Mouse (Mus musculus) liver, embryonic 14.5 days (tissue): ENCODE measurements around the gene Adamtsl3. TPM values are rescaled to one million over a fixed set of nuclear protein-coding genes. Genes with fewer than 3 reads are reported as not detected.

Experiments
- ATAC-seq: fragments of 200-750 bp; cut with Nextera tagmentation; 2 replicates; pipeline ENCODE4 v1.8.0; 2017; ENCODE audit warnings: moderate number of reproducible peaks, mild to moderate bottlenecking, moderate library complexity; ENCODE audit not compliant: insufficient read depth
- DNase-seq, 3 experiments: peaks; one replicate each; pipeline ENCODE4 v3.0.0-alpha.2; 2012 to 2013; ENCODE audit warnings: low read depth in 3 of 3, low spot score in 3 of 3
- H3K27ac ChIP-seq: fragments of 300-500 bp; sonication (generic); 2 replicates; pipeline ENCODE4 v1.5.1; 2014; ENCODE audit warnings: moderate library complexity, mild to moderate bottlenecking, control low read depth, inconsistent platforms
- H3K27me3 ChIP-seq: fragments of 300-500 bp; sonication (generic); 2 replicates; pipeline ENCODE4 v1.6.1; 2014; ENCODE audit warnings: mild to moderate bottlenecking, low read length, moderate library complexity; ENCODE audit not compliant: control insufficient read depth, insufficient read depth
- H3K36me3 ChIP-seq: fragments of 300-500 bp; sonication (generic); replicated peaks from 2 replicates; pipeline ENCODE4 v1.6.1; 2014; ENCODE audit warnings: low read depth; ENCODE audit not compliant: control insufficient read depth, insufficient read depth
- H3K4me1 ChIP-seq, 2 experiments: fragments of 200-500 bp in 1 of 2; fragments of 300-500 bp in 1 of 2; sonication (generic) in 1 of 2; replicated peaks; 2 replicates each; pipeline ENCODE4 v1.6.1; 2012 to 2014; ENCODE audit warnings: antibody characterized with exemption in 1 of 2, inconsistent platforms in 1 of 2, low read length in 1 of 2; ENCODE audit not compliant: control insufficient read depth in 2 of 2, insufficient read depth in 2 of 2
- H3K4me2 ChIP-seq: fragments of 300-500 bp; sonication (generic); 2 replicates; pipeline ENCODE4 v1.6.1; 2014; ENCODE audit warnings: low read depth, mild to moderate bottlenecking, control low read depth, moderate library complexity
- H3K4me3 ChIP-seq, 2 experiments: fragments of 200-500 bp in 1 of 2; fragments of 300-500 bp in 1 of 2; sonication (generic) in 1 of 2; 2 replicates each; pipeline ENCODE4 v1.5.1; 2012 to 2014; ENCODE audit warnings: low read depth in 2 of 2, low read length in 2 of 2, mild to moderate bottlenecking in 2 of 2, control low read depth in 1 of 2, inconsistent platforms in 1 of 2, moderate library complexity in 1 of 2; ENCODE audit not compliant: insufficient read depth in 1 of 2
- H3K9ac ChIP-seq: fragments of 300-500 bp; sonication (generic); replicated peaks from 2 replicates; pipeline ENCODE4 v1.6.1; 2014; ENCODE audit warnings: mild to moderate bottlenecking, control low read depth, moderate library complexity
- H3K9me3 ChIP-seq: fragments of 300-500 bp; sonication (generic); 2 replicates; pipeline ENCODE4 v1.6.1; 2016; ENCODE audit warnings: low read length, mixed read lengths; ENCODE audit not compliant: control insufficient read depth
- CTCF ChIP-seq: IDR thresholded peaks from 2 replicates; pipeline ENCODE4 v1.5.1; 2016; ENCODE audit warnings: antibody characterized with exemption, low read depth, control low read depth
- EP300 ChIP-seq: IDR thresholded peaks from 2 replicates; pipeline ENCODE4 v1.6.1; 2016; ENCODE audit warnings: antibody characterized with exemption, low read depth
- WGBS: fragments of 180-500 bp; shearing (Covaris S2); extraction: QIAGEN DNeasy Blood & Tissue Kit; methylation state at CpG from one replicate; pipeline ENCODE4 v1.1.7; 2014; ENCODE audit not compliant: insufficient replicate concordance; 5-methylcytosine and 5-hydroxymethylcytosine counted together
- polyA plus RNA-seq, 2 experiments: library from polyadenylated mRNA; depleted of rRNA in 1 of 2; stranded (reverse) in 1 of 2; unstranded in 1 of 2; fragments of >200 nt; fragmentation: Nextera tagmentation in 1 of 2; extraction: Ambion mirVana in 1 of 2; gene quantifications; 2 replicates each; pipeline versions ENCODE4 v1.2.1 to v1.2.3; 2012 to 2014

Adamtsl3 gene
- polyA plus RNA-seq, 2 experiments: 0.06 TPM; not detected in 1

GRCm38 (mm10) chr7:82339214-82339613 is 3.7 kb downstream of the Adamtsl3 start:
- Histone ChIP-seq H3K9ac (no peak overlapping the region), H3K27me3 (peaks cover 27% of the 10 kb centered on the region), H3K4me2 (no peak overlapping the region), H3K27ac (no peak overlapping the region), H3K9me3 (no peaks in the 10 kb centered on the region), H3K4me3 (no peak overlapping the region), H3K4me1 (no peaks in the 10 kb centered on the region), H3K36me3 (no peaks in the 10 kb centered on the region)
- ATAC-seq (no peak), DNase-seq (no peak)
- peak; percentile 47 for TF ChIP-seq CTCF
- TF ChIP-seq EP300: no peak
- 29% methylated on average over 3 of the region's 3 CpGs for WGBS

DNA sequence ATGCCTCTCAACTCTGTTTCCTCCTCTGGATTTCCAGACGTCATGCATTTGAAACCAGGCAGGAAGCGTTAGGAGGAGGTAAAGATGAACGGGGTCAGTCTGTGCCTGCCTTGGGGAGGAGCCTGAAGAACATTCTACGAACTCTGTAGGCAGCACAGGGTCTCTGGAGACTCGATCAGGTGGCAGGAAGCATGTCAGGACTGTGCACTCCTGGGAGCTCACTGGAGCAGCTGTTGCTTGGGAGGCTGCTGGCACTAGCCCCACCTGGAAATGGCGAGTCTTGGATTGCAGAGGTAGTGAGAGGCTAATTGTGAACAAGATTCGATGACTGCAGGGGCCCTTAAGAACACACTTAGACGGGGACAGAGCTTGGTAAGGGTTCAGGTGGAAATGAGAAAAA is 6.0 kb downstream of the Adamtsl3 start:
- H3K27ac ChIP-seq: no peak overlapping the region
- no peak for ATAC-seq
- peaks cover 5% of the 10 kb centered on the region for H3K27me3 ChIP-seq

GRCm38 (mm10) chr7:82346706-82347105 is 11.2 kb downstream of the Adamtsl3 start:
- DNase-seq: no peak

More for the DNA sequence above, 6.0 kb downstream of the Adamtsl3 start:
- H3K4me3 ChIP-seq: no peak overlapping the region
- 17% methylated on average over 8 of the region's 8 CpGs for WGBS
- no peaks in the 10 kb centered on the region for H3K9me3 ChIP-seq
- TF ChIP-seq CTCF (no peak), EP300 (no peak)
- no peak overlapping the region for H3K4me2 ChIP-seq
- DNase-seq: no peak
- H3K36me3 ChIP-seq: no peaks in the 10 kb centered on the region
- no peaks in the 10 kb centered on the region for H3K4me1 ChIP-seq
- no peak overlapping the region for H3K9ac ChIP-seq

GRCm38 (mm10) chr7:82349796-82350195 is 14.3 kb downstream of the Adamtsl3 start:
- no peak overlapping the region for H3K27ac ChIP-seq
- no peaks in the 10 kb centered on the region for H3K36me3 ChIP-seq
- no peaks in the 10 kb centered on the region for H3K4me1 ChIP-seq
- ATAC-seq (no peak), DNase-seq (no peak)
- H3K4me2 ChIP-seq: no peak overlapping the region
- TF ChIP-seq EP300 (no peak), CTCF (no peak)
- H3K9me3 ChIP-seq: no peaks in the 10 kb centered on the region
- H3K4me3 ChIP-seq: no peak overlapping the region
- WGBS: 67% methylated on average over 7 of the region's 7 CpGs
- no peaks in the 10 kb centered on the region for H3K27me3 ChIP-seq
- no peak overlapping the region for H3K9ac ChIP-seq

More at GRCm38 (mm10) chr7:82346706-82347105, 11.2 kb downstream of the Adamtsl3 start:
- Histone ChIP-seq H3K4me3 (no peak overlapping the region), H3K9ac (no peak overlapping the region), H3K9me3 (no peaks in the 10 kb centered on the region), H3K27ac (no peak overlapping the region), H3K4me1 (no peaks in the 10 kb centered on the region), H3K4me2 (no peak overlapping the region), H3K27me3 (no peaks in the 10 kb centered on the region), H3K36me3 (no peaks in the 10 kb centered on the region)
- TF ChIP-seq CTCF (no peak), EP300 (no peak)
- 59% methylated on average over 2 of the region's 2 CpGs for WGBS
- no peak for ATAC-seq

DNA sequence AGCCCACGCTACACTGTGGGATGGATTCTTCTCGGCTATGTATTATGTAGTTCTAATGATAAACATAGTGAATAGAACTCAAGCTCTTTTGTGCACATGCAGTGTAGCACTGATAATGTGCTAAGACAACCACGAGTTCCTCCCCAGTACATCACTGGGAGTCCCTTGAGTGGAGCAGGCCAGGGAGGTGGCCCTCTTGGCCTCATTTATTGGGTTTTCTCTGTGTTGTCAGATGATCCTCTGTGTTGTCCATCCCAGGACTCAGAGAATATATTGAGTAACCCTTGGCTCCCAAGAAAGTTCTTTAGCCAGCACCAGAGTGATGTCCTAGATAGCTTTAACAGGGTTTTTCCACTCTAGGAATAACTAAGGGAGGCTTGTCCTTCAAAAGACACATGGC is 14.9 kb downstream of the Adamtsl3 start:
- H3K36me3 ChIP-seq: no peaks in the 10 kb centered on the region
- no peaks in the 10 kb centered on the region for H3K9me3 ChIP-seq
- no peaks in the 10 kb centered on the region for H3K27me3 ChIP-seq
- whole genome bisulfite sequencing: 49% methylated on average over 3 of the region's 3 CpGs
- no peak for ATAC-seq
- DNase-seq: no peak
- H3K27ac ChIP-seq: no peak overlapping the region
- no peak overlapping the region for H3K4me2 ChIP-seq
- no peak overlapping the region for H3K4me3 ChIP-seq
- H3K9ac ChIP-seq: no peak overlapping the region
- H3K4me1 ChIP-seq: no peaks in the 10 kb centered on the region
- no peak for TF ChIP-seq EP300
- no peak for TF ChIP-seq CTCF
